Mouse (Mus musculus): ENCODE results near the gene Pip4k2c. TPM values are rescaled to one million over a fixed set of nuclear protein-coding genes. Genes with fewer than 3 reads are reported as not detected.

The Pip4k2c gene
- polyA plus RNA-seq, 1 experiment from 2014 or later = 23.8 TPM

GRCm38 (mm10) chr10:127188079-127188453, 23.3 kb downstream of the Pip4k2c start:
- 3% methylated on average over 20 of the region's 21 CpGs for WGBS
- no peak for ATAC-seq (ENCODE audit: extremely low read depth, insufficient number of reproducible peaks, low FRiP score, low TSS enrichment)
- H3K9ac ChIP-seq = peak overlapping the region; percentile 89
- peak overlapping the region; percentile 98 for H3K4me2 ChIP-seq
- peaks cover 32% of the 10 kb centered on the region for H3K27me3 ChIP-seq (replicated peaks)
- H3K27ac ChIP-seq (replicated peaks) = peak overlapping the region; percentile 77
- H3K36me3 ChIP-seq = peaks cover 47% of the 10 kb centered on the region
- peak overlapping the region; percentile 76 for H3K4me3 ChIP-seq
- H3K9me3 ChIP-seq = no peaks in the 10 kb centered on the region
- peaks cover 60% of the 10 kb centered on the region for H3K4me1 ChIP-seq

- Histone ChIP-seq H3K9me3 (no peaks in the 10 kb centered on the region), H3K9ac (peak overlapping the region; percentile 89), H3K36me3 (peaks cover 47% of the 10 kb centered on the region), H3K27me3 (replicated peaks) (peaks cover 37% of the 10 kb centered on the region), H3K4me3 (peak overlapping the region; percentile 76), H3K4me1 (peaks cover 56% of the 10 kb centered on the region), H3K4me2 (peak overlapping the region; percentile 98), H3K27ac (replicated peaks) (peak overlapping the region; percentile 77; the same call in 1 of the 2 replicates)
- ATAC-seq (ENCODE audit: extremely low read depth, insufficient number of reproducible peaks, low FRiP score, low TSS enrichment) = no peak
- WGBS = 46% methylated on average over 10 of the region's 10 CpGs
Observed at GRCm38 (mm10) chr10:127187371-127188078, 23.9 kb downstream of the Pip4k2c start.

GRCm38 (mm10) chr10:127186451-127186850, 24.9 kb downstream of the Pip4k2c start:
- Histone ChIP-seq H3K4me2 (no peak overlapping the region), H3K27me3 (replicated peaks) (peaks cover 48% of the 10 kb centered on the region), H3K9me3 (no peaks in the 10 kb centered on the region), H3K27ac (replicated peaks) (no peak overlapping the region), H3K9ac (no peak overlapping the region), H3K36me3 (peaks cover 41% of the 10 kb centered on the region), H3K4me3 (no peak overlapping the region), H3K4me1 (peaks cover 48% of the 10 kb centered on the region)
- WGBS = 74% methylated on average over 1 of the region's 1 CpGs
- ATAC-seq (ENCODE audit: extremely low read depth, insufficient number of reproducible peaks, low FRiP score, low TSS enrichment) = no peak

GRCm38 (mm10) chr10:127185506-127185905, 25.9 kb downstream of the Pip4k2c start:
- Histone ChIP-seq H3K4me3 (no peak overlapping the region), H3K9me3 (no peaks in the 10 kb centered on the region), H3K4me1 (peaks cover 40% of the 10 kb centered on the region), H3K27me3 (replicated peaks) (peaks cover 57% of the 10 kb centered on the region), H3K27ac (replicated peaks) (no peak overlapping the region), H3K9ac (no peak overlapping the region), H3K4me2 (no peak overlapping the region), H3K36me3 (peaks cover 33% of the 10 kb centered on the region)
- WGBS = 80% methylated on average over 15 of the region's 15 CpGs
- ATAC-seq (ENCODE audit: extremely low read depth, insufficient number of reproducible peaks, low FRiP score, low TSS enrichment) = no peak

DNA sequence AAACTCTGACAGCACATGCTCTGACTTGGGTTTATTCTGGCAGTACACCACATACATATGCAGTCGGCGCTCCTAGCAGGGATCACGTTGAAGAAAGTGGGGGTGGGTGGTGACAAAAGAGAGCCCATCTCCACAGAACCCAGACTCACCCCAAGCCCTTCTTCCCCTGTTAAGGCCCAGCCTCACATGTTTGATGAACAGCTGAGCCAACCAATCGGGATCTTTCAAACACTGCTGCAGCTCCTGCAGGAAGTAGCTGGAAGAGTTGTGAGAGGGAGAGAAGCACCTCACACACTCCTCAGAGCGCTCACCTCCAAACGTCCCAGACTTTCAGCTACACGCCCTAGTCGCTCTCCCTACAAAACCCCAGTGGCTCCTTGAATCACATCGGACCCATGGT, 26.3 kb downstream of the Pip4k2c start:
- peaks cover 33% of the 10 kb centered on the region for H3K36me3 ChIP-seq
- no peak for ATAC-seq (ENCODE audit: extremely low read depth, insufficient number of reproducible peaks, low FRiP score, low TSS enrichment)
- H3K27me3 ChIP-seq (replicated peaks) = peaks cover 61% of the 10 kb centered on the region
- no peaks in the 10 kb centered on the region for H3K9me3 ChIP-seq
- H3K4me1 ChIP-seq = peaks cover 40% of the 10 kb centered on the region
- H3K9ac ChIP-seq = no peak overlapping the region
- no peak overlapping the region for H3K27ac ChIP-seq (replicated peaks)
- WGBS = 63% methylated on average over 9 of the region's 9 CpGs
- H3K4me3 ChIP-seq = no peak overlapping the region
- H3K4me2 ChIP-seq = no peak overlapping the region

GRCm38 (mm10) chr10:127183759-127184158, 27.6 kb downstream of the Pip4k2c start:
- Histone ChIP-seq H3K4me2 (peak overlapping the region; percentile 40), H3K9me3 (no peaks in the 10 kb centered on the region), H3K27ac (replicated peaks) (no peak overlapping the region), H3K4me3 (peak overlapping the region; percentile 23), H3K36me3 (peaks cover 33% of the 10 kb centered on the region), H3K27me3 (replicated peaks) (peaks cover 75% of the 10 kb centered on the region), H3K4me1 (peaks cover 33% of the 10 kb centered on the region), H3K9ac (0 out of 2 replicates have a peak overlapping the region, but pooled peaks have one; percentile 38)
- ATAC-seq (ENCODE audit: extremely low read depth, insufficient number of reproducible peaks, low FRiP score, low TSS enrichment) = no peak
- WGBS = 19% methylated on average over 20 of the region's 20 CpGs

- Histone ChIP-seq H3K4me3 (peak overlapping the region; percentile 13; the same call in 1 of the 2 replicates), H3K4me2 (peak overlapping the region; percentile 40), H3K27ac (replicated peaks) (no peak overlapping the region), H3K9ac (0 out of 2 replicates have a peak overlapping the region, but pooled peaks have one; percentile 8), H3K4me1 (peaks cover 36% of the 10 kb centered on the region), H3K9me3 (no peaks in the 10 kb centered on the region), H3K36me3 (peaks cover 33% of the 10 kb centered on the region), H3K27me3 (replicated peaks) (peaks cover 85% of the 10 kb centered on the region)
- ATAC-seq (ENCODE audit: extremely low read depth, insufficient number of reproducible peaks, low FRiP score, low TSS enrichment) = no peak
- 80% methylated on average over 4 of the region's 4 CpGs for WGBS
Observed at GRCm38 (mm10) chr10:127182624-127183023, 28.8 kb downstream of the Pip4k2c start.

DNA sequence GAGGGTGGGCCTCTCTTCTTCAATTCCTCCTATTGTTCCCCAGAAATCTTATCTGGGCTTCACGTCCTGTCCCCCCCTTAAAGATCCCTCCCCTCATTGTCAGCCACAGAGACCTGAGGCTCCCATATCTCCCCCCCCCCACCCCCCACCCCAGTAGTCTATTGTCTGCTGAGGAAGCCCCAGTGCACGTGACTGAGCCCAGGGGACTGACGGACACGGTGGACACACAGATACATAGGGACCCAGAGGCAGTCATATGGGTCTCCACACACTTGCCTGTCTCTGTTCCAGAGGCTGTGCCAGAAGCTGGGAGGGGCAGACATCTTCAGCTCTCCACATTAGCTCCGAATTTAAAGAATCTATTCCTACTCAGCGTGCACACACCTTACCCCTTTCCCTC, 29.8 kb downstream of the Pip4k2c start:
- ATAC-seq (ENCODE audit: extremely low read depth, insufficient number of reproducible peaks, low FRiP score, low TSS enrichment) = no peak
- Histone ChIP-seq H3K27me3 (replicated peaks) (peaks cover 90% of the 10 kb centered on the region), H3K4me3 (peak overlapping the region; percentile 13; the same call in 1 of the 2 replicates)

GRCm38 (mm10) chr10:127180695-127181047, 30.7 kb downstream of the Pip4k2c start:
- H3K4me2 ChIP-seq = peak overlapping the region; percentile 73
- peaks cover 99% of the 10 kb centered on the region for H3K27me3 ChIP-seq (replicated peaks)
- peak overlapping the region; percentile 45 for H3K4me3 ChIP-seq
- 13% methylated on average over 3 of the region's 3 CpGs for WGBS
- H3K9ac ChIP-seq = no peak overlapping the region
- H3K27ac ChIP-seq (replicated peaks) = peak overlapping the region; percentile 37; the same call in 1 of the 2 replicates
- peaks cover 36% of the 10 kb centered on the region for H3K4me1 ChIP-seq
- no peak for ATAC-seq (ENCODE audit: extremely low read depth, insufficient number of reproducible peaks, low FRiP score, low TSS enrichment)
- peaks cover 19% of the 10 kb centered on the region for H3K36me3 ChIP-seq
- no peaks in the 10 kb centered on the region for H3K9me3 ChIP-seq

More for the DNA sequence above, 29.8 kb downstream of the Pip4k2c start:
- 49% methylated on average over 6 of the region's 6 CpGs for WGBS
- Histone ChIP-seq H3K4me2 (peak overlapping the region; percentile 40), H3K4me1 (peaks cover 36% of the 10 kb centered on the region), H3K9ac (no peak overlapping the region; the same call in 1 of the 2 replicates), H3K9me3 (no peaks in the 10 kb centered on the region), H3K27ac (replicated peaks) (no peak overlapping the region), H3K36me3 (peaks cover 27% of the 10 kb centered on the region)

- Histone ChIP-seq H3K27ac (replicated peaks) (peak within 1 kb of the TSS; percentile 37; the same call in 1 of the 2 replicates), H3K9me3 (no peaks in the 10 kb centered on the region), H3K4me2 (peak within 1 kb of the TSS; percentile 73), H3K4me3 (peak within 1 kb of the TSS; percentile 45), H3K4me1 (peaks cover 36% of the 10 kb centered on the region), H3K36me3 (peaks cover 15% of the 10 kb centered on the region), H3K9ac (peak within 1 kb of the TSS; percentile 71), H3K27me3 (replicated peaks) (peaks cover 99% of the 10 kb centered on the region)
- 2% methylated on average over 34 of the region's 34 CpGs for WGBS
- ATAC-seq (ENCODE audit: extremely low read depth, insufficient number of reproducible peaks, low FRiP score, low TSS enrichment) = no peak
Observed at GRCm38 (mm10) chr10:127179871-127180694, 31.3 kb downstream of the Pip4k2c start, which contains the start of gene Slc26a10. Slc26a10 (minus strand) TSS chr10:127180645.

DNA sequence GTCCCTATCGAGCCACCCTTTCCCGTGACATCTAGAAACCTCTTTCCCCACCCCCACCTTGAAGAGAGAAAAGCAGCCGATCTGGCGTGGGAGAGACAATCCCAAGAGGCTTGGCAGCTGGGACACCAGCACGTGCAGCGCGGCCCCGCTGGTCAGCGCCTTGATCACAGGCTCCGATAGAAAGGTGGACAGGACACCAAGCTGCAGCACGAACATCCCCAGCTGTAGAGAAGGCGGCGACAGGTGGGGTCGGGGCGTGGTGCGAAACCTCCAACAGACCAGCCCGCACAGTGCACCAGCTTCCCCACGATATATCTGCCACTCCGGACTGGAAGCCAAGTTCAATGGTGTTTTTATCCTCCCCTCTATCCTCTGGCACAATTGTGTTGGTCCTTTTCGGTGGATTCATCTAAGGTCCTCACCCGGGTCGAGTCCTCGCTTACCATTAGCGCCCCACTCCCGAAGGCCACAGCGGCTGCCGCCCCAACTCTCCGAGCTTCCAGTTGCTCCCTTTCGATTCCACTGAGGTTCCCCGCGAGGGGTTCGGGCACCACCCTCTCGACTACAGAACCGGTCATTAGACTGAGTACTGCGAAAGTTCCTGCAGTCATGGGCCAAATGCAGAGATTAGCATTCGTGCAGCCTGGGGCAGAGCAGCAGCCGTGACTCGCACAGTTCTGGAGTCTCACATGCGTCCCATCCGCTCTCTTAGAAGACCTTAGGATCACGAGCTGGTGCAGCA, 32.9 kb downstream of the Pip4k2c start:
- peaks cover 8% of the 10 kb centered on the region for H3K36me3 ChIP-seq
- peak overlapping the region; percentile 73 for H3K4me2 ChIP-seq
- peak overlapping the region; percentile 68 for H3K9ac ChIP-seq
- 5% methylated on average over 41 of the region's 41 CpGs for WGBS
- H3K27me3 ChIP-seq (replicated peaks) = peaks cover 99% of the 10 kb centered on the region
- ATAC-seq (ENCODE audit: extremely low read depth, insufficient number of reproducible peaks, low FRiP score, low TSS enrichment) = no peak
- peak overlapping the region; percentile 45 for H3K4me3 ChIP-seq
- peaks cover 27% of the 10 kb centered on the region for H3K4me1 ChIP-seq
- no peaks in the 10 kb centered on the region for H3K9me3 ChIP-seq
- no peak overlapping the region for H3K27ac ChIP-seq (replicated peaks)

Data from heart, embryonic 13.5 days (tissue).